Mouse (Mus musculus) limb, embryonic 13.5 days (tissue): Measurements from ENCODE around the gene Unc5c. TPM values are rescaled to one million over a fixed set of nuclear protein-coding genes. Genes with fewer than 3 reads are reported as not detected.

ENCODE experiments used
- ATAC-seq: fragments of 200-750 bp; cut with Nextera tagmentation; 2 replicates; pipeline ENCODE4 v1.8.0; 2017; ENCODE audit warnings: low read depth, moderate number of reproducible peaks, moderate TSS enrichment; ENCODE audit not compliant: low FRiP score
- H3K27ac ChIP-seq: fragments of 300-500 bp; sonication (generic); 2 replicates; pipeline ENCODE4 v1.5.1; 2015; ENCODE audit warnings: inconsistent platforms, mild to moderate bottlenecking, moderate library complexity
- H3K27me3 ChIP-seq: fragments of 300-500 bp; sonication (generic); 2 replicates; pipeline ENCODE4 v1.6.1; 2015; ENCODE audit warnings: mild to moderate bottlenecking, inconsistent platforms
- H3K36me3 ChIP-seq: fragments of 300-500 bp; sonication (generic); 2 replicates; pipeline ENCODE4 v1.6.1; 2015; ENCODE audit warnings: inconsistent platforms, mild to moderate bottlenecking, moderate library complexity
- H3K4me1 ChIP-seq: fragments of 300-500 bp; sonication (generic); 2 replicates; pipeline ENCODE4 v1.6.1; 2015; ENCODE audit warnings: inconsistent platforms
- H3K4me2 ChIP-seq: fragments of 300-500 bp; sonication (generic); replicated peaks from 2 replicates; pipeline ENCODE4 v1.6.1; 2015; ENCODE audit warnings: inconsistent platforms, mild to moderate bottlenecking, moderate library complexity
- H3K4me3 ChIP-seq: fragments of 300-500 bp; sonication (generic); 2 replicates; pipeline ENCODE4 v1.5.1; 2015; ENCODE audit warnings: moderate library complexity, mild to moderate bottlenecking, inconsistent platforms
- H3K9ac ChIP-seq: fragments of 300-500 bp; sonication (generic); 2 replicates; pipeline ENCODE4 v1.6.1; 2015; ENCODE audit warnings: mild to moderate bottlenecking, inconsistent platforms
- H3K9me3 ChIP-seq: fragments of 300-500 bp; sonication (generic); 2 replicates; pipeline ENCODE4 v1.6.1; 2016; ENCODE audit warnings: inconsistent platforms
- WGBS: fragments of 180-500 bp; shearing (Covaris S2); methylation state at CpG from one replicate; pipeline ENCODE4 v1.1.7; 2015; 5-methylcytosine and 5-hydroxymethylcytosine counted together
- polyA plus RNA-seq: library from polyadenylated mRNA; unstranded; fragments of >200 nt; fragmentation: Nextera tagmentation; extraction: Ambion mirVana; gene quantifications from 2 replicates; pipeline ENCODE4 v1.2.1, GENCODE M21; 2015

The Unc5c gene
- polyA plus RNA-seq, 1 experiment from 2014 or later, result 31.6 TPM

- WGBS, result 83% methylated on average over 6 of the region's 6 CpGs
Observed at GRCm38 (mm10) chr3:141733844-141734243, 268.8 kb downstream of the Unc5c start.

GRCm38 (mm10) chr3:141735285-141735684, 270.3 kb downstream of the Unc5c start:
- Histone ChIP-seq H3K4me3 (no peak overlapping the region), H3K36me3 (peaks cover 4% of the 10 kb centered on the region; the same call in 1 of the 2 replicates), H3K4me1 (no peaks in the 10 kb centered on the region), H3K4me2 (no peak overlapping the region), H3K27ac (no peak overlapping the region), H3K9ac (no peak overlapping the region), H3K9me3 (no peaks in the 10 kb centered on the region), H3K27me3 (no peaks in the 10 kb centered on the region)
- no peak for ATAC-seq

More at GRCm38 (mm10) chr3:141733844-141734243, 268.8 kb downstream of the Unc5c start:
- H3K4me2 ChIP-seq, result no peak overlapping the region
- no peak for ATAC-seq
- H3K27ac ChIP-seq, result no peak overlapping the region
- H3K9ac ChIP-seq, result no peak overlapping the region
- H3K36me3 ChIP-seq, result peaks cover 4% of the 10 kb centered on the region; the same call in 1 of the 2 replicates
- H3K27me3 ChIP-seq, result no peaks in the 10 kb centered on the region
- no peaks in the 10 kb centered on the region for H3K9me3 ChIP-seq
- no peaks in the 10 kb centered on the region for H3K4me1 ChIP-seq
- H3K4me3 ChIP-seq, result no peak overlapping the region

- Histone ChIP-seq H3K27ac (no peak overlapping the region), H3K4me3 (no peak overlapping the region), H3K9ac (no peak overlapping the region), H3K9me3 (no peaks in the 10 kb centered on the region), H3K4me2 (no peak overlapping the region), H3K4me1 (no peaks in the 10 kb centered on the region), H3K27me3 (no peaks in the 10 kb centered on the region), H3K36me3 (no peaks in the 10 kb centered on the region)
- ATAC-seq, result no peak
Observed at GRCm38 (mm10) chr3:141745322-141745721, 280.3 kb downstream of the Unc5c start.

GRCm38 (mm10) chr3:141748694-141749381, 283.8 kb downstream of the Unc5c start:
- H3K4me3 ChIP-seq, result no peak overlapping the region
- no peaks in the 10 kb centered on the region for H3K36me3 ChIP-seq
- 66% methylated on average over 4 of the region's 4 CpGs for WGBS
- no peak overlapping the region for H3K4me2 ChIP-seq
- no peak for ATAC-seq
- H3K27me3 ChIP-seq, result no peaks in the 10 kb centered on the region
- no peaks in the 10 kb centered on the region for H3K4me1 ChIP-seq
- H3K9me3 ChIP-seq, result no peaks in the 10 kb centered on the region
- H3K9ac ChIP-seq, result no peak overlapping the region
- no peak overlapping the region for H3K27ac ChIP-seq

GRCm38 (mm10) chr3:141752172-141752571, 287.2 kb downstream of the Unc5c start:
- 71% methylated on average over 7 of the region's 7 CpGs for WGBS
- no peak overlapping the region for H3K4me2 ChIP-seq
- no peak for ATAC-seq
- H3K4me3 ChIP-seq, result no peak overlapping the region
- no peaks in the 10 kb centered on the region for H3K36me3 ChIP-seq
- no peaks in the 10 kb centered on the region for H3K27me3 ChIP-seq
- no peaks in the 10 kb centered on the region for H3K9me3 ChIP-seq
- H3K9ac ChIP-seq, result no peak overlapping the region
- H3K27ac ChIP-seq, result no peak overlapping the region
- peaks cover 3% of the 10 kb centered on the region; the same call in 1 of the 2 replicates for H3K4me1 ChIP-seq

GRCm38 (mm10) chr3:141757259-141757658, 292.2 kb downstream of the Unc5c start:
- Histone ChIP-seq H3K4me3 (no peak overlapping the region), H3K27ac (no peak overlapping the region), H3K9me3 (no peaks in the 10 kb centered on the region), H3K4me2 (no peak overlapping the region), H3K9ac (no peak overlapping the region), H3K36me3 (0 out of 2 replicates have a peak, but pooled peaks cover 5% of the 10 kb centered on the region), H3K27me3 (no peaks in the 10 kb centered on the region), H3K4me1 (peaks cover 11% of the 10 kb centered on the region; the same call in 1 of the 2 replicates)
- no peak for ATAC-seq
- 39% methylated on average over 3 of the region's 3 CpGs for WGBS

- Histone ChIP-seq H3K36me3 (no peaks in the 10 kb centered on the region), H3K4me3 (no peak overlapping the region), H3K4me1 (peaks cover 15% of the 10 kb centered on the region), H3K9me3 (no peaks in the 10 kb centered on the region), H3K27ac (peak overlapping the region; percentile 61; the same call in 1 of the 2 replicates), H3K27me3 (no peaks in the 10 kb centered on the region), H3K9ac (no peak overlapping the region), H3K4me2 (peak overlapping the region; percentile 9; the same call in 1 of the 2 replicates)
- ATAC-seq, result peak; percentile 67; the same call in 1 of the 2 replicates
- 25% methylated on average over 8 of the region's 8 CpGs for WGBS
Observed at GRCm38 (mm10) chr3:141778411-141778919, 313.4 kb downstream of the Unc5c start.

GRCm38 (mm10) chr3:141779186-141779585, 314.2 kb downstream of the Unc5c start:
- ATAC-seq, result no peak
- Histone ChIP-seq H3K27me3 (no peaks in the 10 kb centered on the region), H3K9me3 (no peaks in the 10 kb centered on the region), H3K4me3 (no peak overlapping the region), H3K27ac (no peak overlapping the region), H3K9ac (no peak overlapping the region), H3K4me1 (peaks cover 15% of the 10 kb centered on the region), H3K36me3 (no peaks in the 10 kb centered on the region), H3K4me2 (no peak overlapping the region)
- WGBS, result 38% methylated on average over 3 of the region's 3 CpGs

GRCm38 (mm10) chr3:141782553-141782952, 317.5 kb downstream of the Unc5c start:
- no peak for ATAC-seq
- Histone ChIP-seq H3K4me1 (peaks cover 20% of the 10 kb centered on the region), H3K4me2 (no peak overlapping the region), H3K4me3 (no peak overlapping the region), H3K9me3 (no peaks in the 10 kb centered on the region), H3K9ac (no peak overlapping the region), H3K36me3 (no peaks in the 10 kb centered on the region), H3K27ac (no peak overlapping the region), H3K27me3 (no peaks in the 10 kb centered on the region)
- WGBS, result 88% methylated on average over 4 of the region's 4 CpGs

GRCm38 (mm10) chr3:141791026-141791780, 326.2 kb downstream of the Unc5c start:
- no peak overlapping the region for H3K4me2 ChIP-seq
- no peak overlapping the region for H3K9ac ChIP-seq
- H3K27me3 ChIP-seq, result no peaks in the 10 kb centered on the region
- H3K36me3 ChIP-seq, result peaks cover 10% of the 10 kb centered on the region; the same call in 1 of the 2 replicates
- peaks cover 18% of the 10 kb centered on the region for H3K4me1 ChIP-seq
- no peak overlapping the region for H3K4me3 ChIP-seq
- ATAC-seq, result peak; percentile 82; the same call in 1 of the 2 replicates
- H3K27ac ChIP-seq, result peak overlapping the region; percentile 63
- H3K9me3 ChIP-seq, result no peaks in the 10 kb centered on the region
- 36% methylated on average over 8 of the region's 8 CpGs for WGBS

GRCm38 (mm10) chr3:141792106-141792505, 327.1 kb downstream of the Unc5c start:
- Histone ChIP-seq H3K36me3 (peaks cover 10% of the 10 kb centered on the region; the same call in 1 of the 2 replicates), H3K9me3 (no peaks in the 10 kb centered on the region), H3K4me2 (no peak overlapping the region), H3K9ac (no peak overlapping the region), H3K27ac (peak overlapping the region; percentile 63; the same call in 1 of the 2 replicates), H3K27me3 (no peaks in the 10 kb centered on the region), H3K4me3 (no peak overlapping the region), H3K4me1 (peaks cover 15% of the 10 kb centered on the region)
- WGBS, result 86% methylated on average over 1 of the region's 1 CpGs
- ATAC-seq, result peak; percentile 65; the same call in 1 of the 2 replicates

GRCm38 (mm10) chr3:141793755-141794154, 328.7 kb downstream of the Unc5c start:
- 61% methylated on average over 2 of the region's 2 CpGs for WGBS
- H3K9ac ChIP-seq, result no peak overlapping the region
- H3K27me3 ChIP-seq, result no peaks in the 10 kb centered on the region
- no peak overlapping the region for H3K27ac ChIP-seq
- ATAC-seq, result no peak
- H3K4me2 ChIP-seq, result no peak overlapping the region
- H3K4me1 ChIP-seq, result peaks cover 13% of the 10 kb centered on the region
- no peaks in the 10 kb centered on the region for H3K9me3 ChIP-seq
- H3K36me3 ChIP-seq, result peaks cover 10% of the 10 kb centered on the region; the same call in 1 of the 2 replicates
- H3K4me3 ChIP-seq, result no peak overlapping the region
